Mouse (Mus musculus) liver, adult 2 months (tissue): ENCODE data around the gene Cdkn2a.

ENCODE experiments used
- CTCF ChIP-seq: fragments of 200-500 bp; IDR thresholded peaks from 2 replicates; pipeline ENCODE4 v1.5.1; 2011; ENCODE audit warnings: low read depth, low read length, control low read depth
- POLR2A ChIP-seq: fragments of 200-500 bp; IDR thresholded peaks from 2 replicates; pipeline ENCODE4 v1.6.1; 2011; ENCODE audit warnings: low read length, control low read depth; ENCODE audit not compliant: insufficient read depth; ENCODE audit errors: extremely low read depth

- TF ChIP-seq POLR2A (no peak), CTCF (no peak)
Observed at GRCm38 (mm10) chr4:89294091-89294485, 365 bp downstream of the Cdkn2a start.
